Mouse (Mus musculus): ENCODE results near the gene 4930579F01Rik.
"Not testable (repeated sequence)": the region's sequence is repeated elsewhere in the genome, so short reads cannot be mapped to it uniquely, and the experiment has no call there.

The 4930579F01Rik gene

GRCm38 (mm10) chr3:138155062-138155461 lies 38.6 kb downstream of the 4930579F01Rik start:
- no peak for DNase-seq (ENCODE audit: inconsistent age in 2 of 2, low spot score in 1 of 2)

- DNase-seq (ENCODE audit: inconsistent age in 2 of 2, low spot score in 1 of 2) = no peak
Measured at GRCm38 (mm10) chr3:138148811-138149210, 44.8 kb downstream of the 4930579F01Rik start.

DNA sequence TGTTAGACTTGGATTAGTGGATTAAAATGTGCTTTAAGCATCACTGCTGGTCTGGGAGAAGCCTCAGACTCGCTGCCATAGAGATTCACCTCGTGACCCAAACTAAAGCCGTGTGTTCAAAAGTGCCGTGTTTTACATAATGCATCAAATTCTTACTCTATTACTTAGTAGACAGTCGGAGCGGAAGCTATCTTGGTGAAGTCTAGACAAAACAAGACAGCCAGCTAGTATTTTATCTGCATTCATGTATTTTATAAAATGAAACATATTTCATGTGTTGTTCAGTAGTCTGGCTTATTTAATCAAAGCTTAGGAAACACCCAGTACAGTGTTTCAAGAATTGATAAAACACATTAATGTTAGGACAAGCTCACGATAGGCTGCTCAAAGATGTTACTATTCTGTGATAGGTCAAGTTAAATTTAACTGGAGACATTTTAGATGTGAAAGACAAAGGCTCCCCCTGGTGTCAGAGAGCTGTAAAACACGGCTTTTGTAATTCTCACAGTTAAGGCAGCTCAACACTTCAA lies 48.9 kb downstream of the 4930579F01Rik start, which contains the start of gene Mttp:
Gene Mttp (minus strand): TSS at position 327 of the 530 bp plus-strand sequence.
- peak; percentile 70 to 94 for DNase-seq (ENCODE audit: inconsistent age in 2 of 2, low spot score in 1 of 2)

DNA sequence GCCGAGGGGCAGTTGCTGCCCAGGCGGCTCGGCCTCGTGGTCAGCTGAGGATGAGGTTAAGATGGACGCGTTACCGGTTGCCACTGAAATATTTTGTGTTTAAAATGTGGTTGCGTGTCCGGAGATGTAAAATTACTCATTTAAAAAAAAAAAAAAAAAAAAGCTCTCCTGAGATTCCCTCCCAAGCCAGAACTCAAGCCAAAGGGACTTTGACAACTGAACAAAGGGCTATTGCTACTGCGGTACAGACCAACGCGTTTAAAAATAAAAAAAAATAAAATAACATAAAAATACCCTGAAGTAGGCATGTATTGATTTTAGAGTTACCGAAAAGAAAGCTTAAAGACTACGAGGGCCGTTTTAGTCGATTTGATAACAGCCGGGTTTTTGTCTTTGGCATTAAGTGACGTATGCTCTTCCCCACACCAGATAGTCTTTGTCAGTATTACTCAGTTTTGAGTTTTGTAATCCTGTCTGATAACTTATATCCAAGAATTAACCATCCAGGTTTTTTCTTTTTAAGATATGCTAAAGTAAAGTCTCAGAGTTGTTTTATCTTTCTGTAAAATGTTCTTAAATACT lies 49.5 kb downstream of the 4930579F01Rik start:
- DNase-seq (ENCODE audit: inconsistent age in 2 of 2, low spot score in 1 of 2) = no peak

DNA sequence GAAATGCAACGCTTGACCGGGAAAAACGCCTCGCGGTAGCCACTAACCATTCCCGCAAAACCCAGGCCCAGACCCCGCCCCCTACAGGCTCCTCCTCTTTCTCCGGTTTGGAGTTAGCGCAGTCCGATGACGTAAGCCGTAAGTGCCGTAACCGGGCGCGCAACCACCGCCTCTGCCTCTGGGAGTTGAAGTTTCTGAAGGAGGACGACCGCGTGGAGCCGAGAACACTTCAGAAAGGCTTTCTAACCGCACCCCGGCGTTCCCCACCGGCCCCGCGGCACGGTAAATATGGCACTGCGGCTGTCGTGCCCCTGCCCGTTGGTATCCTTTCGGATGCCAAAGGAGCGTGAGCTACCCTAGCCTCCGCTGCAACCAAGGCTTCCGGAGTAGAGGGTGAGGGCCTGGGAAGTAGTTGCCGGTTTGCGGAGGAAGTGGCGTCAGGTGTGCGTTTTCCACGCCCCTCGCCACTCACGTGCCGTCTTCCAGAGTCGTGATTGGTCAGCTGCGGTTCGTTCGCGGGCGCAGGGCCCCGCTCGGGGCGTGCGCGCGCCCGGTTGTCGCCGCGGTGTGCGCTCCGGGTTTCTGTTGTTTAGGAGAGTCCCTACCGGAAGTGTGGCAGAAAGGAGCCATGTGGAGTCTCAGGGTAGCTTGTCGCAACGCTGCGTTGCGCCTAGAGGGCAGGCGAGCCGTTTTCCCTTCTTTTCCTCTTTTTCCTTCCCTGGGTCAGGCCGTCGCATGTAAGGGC lies 50.1 kb downstream of the 4930579F01Rik start, which contains the start of gene Trmt10a:
Gene Trmt10a (plus strand): TSS at position 134 of the 745 bp plus-strand sequence.
- DNase-seq (ENCODE audit: inconsistent age in 2 of 2, low spot score in 1 of 2) = peak; percentile 98 to 99

- no peak for DNase-seq (ENCODE audit: inconsistent age in 2 of 2, low spot score in 1 of 2)
Measured at GRCm38 (mm10) chr3:138142733-138143314, 50.8 kb downstream of the 4930579F01Rik start.

DNA sequence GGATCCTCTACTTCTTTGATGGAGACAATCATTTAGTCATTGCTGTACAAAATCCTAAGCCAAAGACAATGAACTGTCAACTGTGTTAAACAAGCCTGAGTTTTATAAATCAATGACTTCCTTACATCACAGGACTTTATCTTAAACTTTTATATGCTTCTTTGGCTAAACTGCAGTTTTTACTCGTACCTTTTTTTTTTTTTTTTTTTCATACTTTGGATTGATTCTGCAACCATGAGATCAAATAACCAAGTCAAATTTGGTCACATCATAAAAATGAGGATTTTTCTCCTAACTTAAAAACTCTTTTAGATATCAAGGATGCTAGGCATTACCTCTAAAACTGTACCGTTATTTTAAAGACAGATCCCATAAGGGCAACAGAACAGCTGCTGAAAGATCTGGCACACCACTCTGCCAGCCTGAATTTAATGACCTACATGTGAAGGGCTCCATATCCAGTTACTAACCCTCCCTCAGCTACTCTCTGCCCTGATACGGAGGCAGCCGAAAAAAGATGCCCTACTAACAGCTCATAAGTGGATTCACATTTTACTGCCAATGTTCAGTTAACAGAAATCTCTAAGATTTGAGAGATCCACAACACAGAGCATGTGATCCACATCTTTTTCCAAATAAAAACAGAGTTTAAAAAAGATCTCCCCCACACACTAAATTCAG lies 51.4 kb downstream of the 4930579F01Rik start:
- peak in 1 of 2 experiments; percentile 69 for DNase-seq (ENCODE audit: inconsistent age in 2 of 2, low spot score in 1 of 2)

GRCm38 (mm10) chr3:138139663-138140062 lies 54.0 kb downstream of the 4930579F01Rik start:
- DNase-seq (ENCODE audit: inconsistent age in 2 of 2, low spot score in 1 of 2) = no peak

GRCm38 (mm10) chr3:138138146-138138545 lies 55.5 kb downstream of the 4930579F01Rik start:
- DNase-seq (ENCODE audit: inconsistent age in 2 of 2, low spot score in 1 of 2) = not testable (repeated sequence)

DNA sequence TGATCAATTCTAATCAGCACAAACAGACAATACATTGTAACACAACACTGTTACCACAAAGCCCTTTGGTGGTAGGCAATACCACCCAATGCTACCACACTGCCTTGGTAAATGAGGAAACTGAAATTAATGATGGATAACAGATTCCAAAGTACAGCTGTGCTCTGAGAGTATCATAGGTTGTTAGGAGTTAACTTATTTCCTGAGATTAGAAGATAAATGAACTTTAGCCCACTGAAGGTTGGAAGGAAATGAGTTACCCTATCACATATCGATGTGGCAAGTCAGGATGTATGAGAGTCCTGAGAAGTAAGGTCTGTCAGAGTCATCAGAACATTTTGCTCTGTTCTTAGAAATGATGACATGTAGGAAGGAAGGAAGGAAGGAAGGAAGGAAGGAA lies 59.1 kb downstream of the 4930579F01Rik start:
- DNase-seq (ENCODE audit: inconsistent age in 2 of 2, low spot score in 1 of 2) = no peak

DNA sequence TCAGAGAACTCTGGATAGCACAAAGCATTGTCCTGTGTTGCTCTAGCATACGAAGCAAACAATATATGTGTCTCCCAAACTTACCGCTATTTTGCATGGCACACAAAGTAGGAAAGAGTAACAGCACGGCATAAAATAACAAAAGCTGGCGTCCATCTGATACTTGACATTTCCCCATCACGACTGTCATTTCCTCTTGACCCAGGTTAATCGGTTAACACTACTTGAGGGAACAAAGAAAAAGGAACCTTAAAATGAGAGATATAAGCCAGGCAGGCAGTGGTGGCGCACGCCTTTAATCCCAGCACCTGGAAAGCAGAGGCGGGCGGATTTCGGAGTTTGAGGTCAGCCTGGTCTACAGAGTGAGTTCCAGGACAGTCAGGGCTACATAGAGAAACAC lies 59.7 kb downstream of the 4930579F01Rik start:
- no peak for DNase-seq (ENCODE audit: inconsistent age in 2 of 2, low spot score in 1 of 2)

DNA sequence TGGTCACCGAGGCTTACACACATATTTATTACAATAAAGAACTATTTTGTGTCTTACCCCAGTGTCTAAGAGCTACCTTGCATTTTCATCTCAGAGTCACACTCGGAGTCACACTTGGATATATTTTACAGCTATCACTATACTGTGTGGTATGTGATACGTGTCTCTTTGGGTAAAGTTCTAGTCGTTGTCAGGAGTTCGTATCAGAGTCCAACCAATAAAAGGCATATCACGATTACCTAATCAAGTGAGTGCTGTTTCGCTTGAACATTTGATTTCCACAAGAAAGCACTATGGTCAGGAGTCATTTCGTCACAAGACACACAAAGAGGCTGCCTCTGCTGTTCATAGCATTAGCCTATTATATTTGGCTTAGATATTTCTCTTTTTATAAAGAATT lies 60.2 kb downstream of the 4930579F01Rik start:
- DNase-seq (ENCODE audit: inconsistent age in 2 of 2, low spot score in 1 of 2) = no peak

GRCm38 (mm10) chr3:138131168-138131567 lies 62.5 kb downstream of the 4930579F01Rik start:
- DNase-seq (ENCODE audit: inconsistent age in 2 of 2, low spot score in 1 of 2) = no peak

DNA sequence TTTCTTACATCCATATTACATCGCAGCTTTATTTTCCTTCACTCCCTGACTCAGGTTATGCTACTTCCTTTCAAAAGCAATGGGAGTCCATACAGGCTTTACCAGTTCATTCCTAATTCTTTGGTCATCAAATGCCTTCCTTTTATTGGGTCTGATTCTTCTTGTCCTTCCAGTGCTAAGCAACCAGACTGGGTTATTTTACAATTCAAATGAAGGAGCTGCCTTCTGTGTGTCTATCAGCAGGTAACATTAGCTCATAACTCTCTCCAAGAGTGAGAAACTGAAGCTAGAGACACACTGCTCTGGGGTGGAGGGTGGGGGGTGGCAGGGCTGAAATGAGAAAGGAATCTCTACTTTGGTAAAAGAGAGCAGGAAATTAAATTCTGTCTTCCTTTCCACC lies 62.9 kb downstream of the 4930579F01Rik start:
- no peak for DNase-seq (ENCODE audit: inconsistent age in 2 of 2, low spot score in 1 of 2)

DNA sequence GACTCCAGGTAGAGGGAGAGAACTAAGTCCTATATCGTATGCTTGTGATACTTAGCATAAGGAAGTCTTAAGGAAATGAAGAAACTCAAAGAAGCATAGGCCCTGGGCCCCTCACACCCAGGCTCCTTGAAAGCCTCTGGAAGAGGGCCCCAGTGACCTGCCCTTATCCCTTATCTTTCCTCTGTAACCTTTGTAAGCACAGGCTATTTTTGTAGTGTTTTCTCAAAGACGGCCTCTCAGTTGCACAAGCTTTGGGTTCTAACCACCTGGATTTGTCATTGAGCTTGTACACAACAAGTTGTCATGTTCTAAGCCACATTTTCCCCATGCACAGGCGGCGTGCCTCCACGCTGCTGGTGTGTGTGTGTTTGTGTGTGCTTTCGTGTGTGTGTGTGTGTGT lies 64.5 kb downstream of the 4930579F01Rik start:
- DNase-seq (ENCODE audit: inconsistent age in 2 of 2, low spot score in 1 of 2) = no peak

GRCm38 (mm10) chr3:138123842-138124241 lies 69.8 kb downstream of the 4930579F01Rik start:
- DNase-seq (ENCODE audit: inconsistent age in 2 of 2, low spot score in 1 of 2) = peak in 1 of 2 experiments; percentile 57

DNA sequence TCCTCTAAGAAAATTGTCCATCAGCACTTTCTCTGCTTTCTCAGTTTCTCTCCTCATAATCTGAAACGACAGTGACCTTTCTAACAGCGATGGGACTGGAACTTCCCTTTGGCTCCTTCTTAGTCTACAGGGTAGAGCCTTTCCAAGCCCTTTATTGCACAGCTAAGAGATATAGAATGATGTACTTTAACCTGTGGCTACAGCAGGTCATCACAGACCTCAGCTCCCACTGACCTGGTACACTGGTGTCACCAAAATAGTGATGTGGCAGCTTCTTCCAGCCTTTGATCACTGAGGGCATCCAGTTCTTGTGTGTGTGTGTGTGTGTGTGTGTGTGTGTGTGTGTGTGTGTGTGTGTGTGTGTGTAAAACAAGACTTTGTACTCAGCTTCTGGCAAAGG lies 72.2 kb downstream of the 4930579F01Rik start:
- no peak for DNase-seq (ENCODE audit: inconsistent age in 2 of 2, low spot score in 1 of 2)

DNA sequence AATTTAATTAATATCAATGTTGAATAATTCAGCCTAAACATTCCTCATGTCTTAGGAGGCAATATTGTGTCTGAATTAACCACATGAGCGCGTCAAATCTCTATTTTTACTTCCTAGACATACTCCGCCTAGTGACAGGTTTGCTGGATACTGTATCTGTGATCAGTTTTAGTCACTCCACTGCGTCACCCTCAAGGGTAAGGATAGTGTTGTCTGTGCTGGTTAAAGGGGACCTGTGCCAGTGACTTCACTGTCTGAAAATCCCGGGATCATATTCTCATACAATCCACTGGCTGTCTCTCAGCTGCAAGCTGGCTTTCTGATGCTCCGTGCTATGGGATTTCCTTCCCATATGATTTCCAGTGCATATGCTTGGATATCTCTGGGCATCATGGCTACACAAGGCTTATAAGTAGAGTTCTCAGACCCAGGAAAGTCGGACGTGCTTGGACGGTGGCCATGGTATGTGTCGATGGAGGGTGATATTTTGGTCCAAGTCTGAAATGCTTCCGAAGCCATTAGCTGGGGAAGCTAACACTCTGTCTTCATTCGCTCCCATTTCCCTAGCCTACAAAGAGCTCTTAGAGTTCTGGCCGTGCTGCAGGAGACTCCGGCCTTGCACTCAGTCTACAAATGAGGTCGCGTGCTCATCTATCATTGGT lies 74.0 kb downstream of the 4930579F01Rik start:
- DNase-seq (ENCODE audit: inconsistent age in 2 of 2, low spot score in 1 of 2) = peak in 1 of 2 experiments; percentile 31

DNA sequence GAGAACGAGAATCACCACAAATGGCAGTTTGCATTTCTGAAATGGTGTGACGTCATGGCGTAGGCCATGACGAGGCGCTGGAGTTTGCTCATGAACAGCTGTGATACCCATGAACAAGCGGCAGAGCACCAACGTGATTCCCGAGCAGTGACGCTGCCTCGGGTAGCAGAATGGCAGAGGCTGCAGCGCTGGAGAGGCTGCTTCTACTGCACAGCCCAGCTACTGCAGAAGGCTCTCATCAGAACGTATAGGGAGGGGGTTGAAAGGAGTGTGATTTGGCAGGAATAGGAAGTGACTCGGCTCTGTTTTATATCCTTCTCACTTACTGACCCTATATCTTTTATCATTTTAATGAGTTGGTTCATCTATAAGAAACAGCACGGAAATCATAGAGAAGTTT lies 74.8 kb downstream of the 4930579F01Rik start:
- DNase-seq (ENCODE audit: inconsistent age in 2 of 2, low spot score in 1 of 2) = peak in 1 of 2 experiments; percentile 19

DNA sequence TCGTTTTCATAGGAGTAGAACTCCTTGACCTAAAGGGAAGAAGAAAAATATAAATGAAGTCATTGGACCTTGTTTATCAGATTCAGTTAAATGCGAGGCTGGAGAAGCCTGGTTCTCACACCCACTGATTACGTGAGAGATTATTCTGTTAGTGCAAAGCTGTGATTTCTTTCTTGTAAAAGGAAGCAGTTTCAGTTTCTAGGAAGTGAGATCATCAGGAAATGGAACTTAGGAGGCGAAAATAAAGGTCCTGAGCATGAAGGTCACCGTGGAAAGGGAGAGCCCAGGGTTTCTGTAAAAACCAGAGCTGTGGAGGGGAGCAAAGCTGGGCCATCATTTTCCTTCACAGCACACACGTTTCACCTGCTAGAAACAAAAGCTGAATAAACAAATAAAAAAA lies 75.2 kb downstream of the 4930579F01Rik start:
- DNase-seq (ENCODE audit: inconsistent age in 2 of 2, low spot score in 1 of 2) = peak in 1 of 2 experiments; percentile 38

DNA sequence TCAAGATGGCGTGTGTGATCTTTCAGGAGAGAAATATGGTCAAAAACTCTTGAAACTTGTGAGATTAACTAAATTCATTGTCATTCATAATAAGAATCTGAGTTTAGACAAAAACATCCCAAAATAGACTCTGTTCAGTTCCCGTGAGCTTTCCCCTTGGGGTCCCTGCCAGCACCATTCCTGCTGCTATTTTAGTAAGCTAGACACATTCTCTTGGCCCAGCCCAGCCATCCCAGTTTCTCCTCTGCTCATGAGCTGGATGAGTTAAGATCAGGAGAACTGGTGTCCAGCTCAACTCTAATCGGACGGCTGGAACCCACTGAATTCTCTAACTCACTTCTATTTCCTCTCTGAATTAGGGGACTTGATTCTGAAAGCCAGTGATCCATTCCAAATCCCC lies 76.8 kb downstream of the 4930579F01Rik start:
- peak in 1 of 2 experiments; percentile 18 for DNase-seq (ENCODE audit: inconsistent age in 2 of 2, low spot score in 1 of 2)
